In genomic region chr8:109987776-109988175, GRCm38 (mm10) we compare ENCODE assay signal across 29 mouse cellular contexts. TPM values are rescaled to one million over a fixed set of nuclear protein-coding genes. Genes with fewer than 3 reads are reported as not detected.
"Had no signal": no experiment of that assay in that cellular context is flagged by ENCODE, and none has a peak within 500 bp of the region (broad histone marks: within the 10 kb centered on the region; RNA-seq: fewer than 3 reads in every experiment).

No protein-coding gene starts in this region.

- H3K4me1 ChIP-seq: heart, embryonic 12.5 days; hindbrain, embryonic 10.5 days; intestine, embryonic 15.5 days had no signal

- H3K9ac ChIP-seq: heart, embryonic 12.5 days; hindbrain, embryonic 12.5 days; hindbrain, embryonic 14.5 days; intestine, embryonic 15.5 days; limb, embryonic 13.5 days; limb, embryonic 15.5 days had no signal

- H3K27ac ChIP-seq: gastrocnemius, adult 2 months; heart, adult 2 months; hindbrain, embryonic 10.5 days; hindbrain, embryonic 12.5 days; hindbrain, embryonic 14.5 days; intestine, embryonic 15.5 days; limb, embryonic 13.5 days; limb, embryonic 15.5 days had no signal

- H3K4me3 ChIP-seq: gastrocnemius, adult 2 months; heart, adult 2 months; heart, embryonic 12.5 days; hindbrain, embryonic 10.5 days; hindbrain, embryonic 12.5 days; intestine, embryonic 15.5 days; limb, embryonic 13.5 days; limb, embryonic 15.5 days had no signal

- H3K4me2 ChIP-seq: heart, embryonic 12.5 days; hindbrain, embryonic 12.5 days; hindbrain, embryonic 14.5 days; intestine, embryonic 15.5 days; limb, embryonic 13.5 days; limb, embryonic 15.5 days had no signal

- H3K27me3 ChIP-seq: heart, embryonic 12.5 days; hindbrain, embryonic 12.5 days; intestine, embryonic 15.5 days; limb, embryonic 13.5 days; limb, embryonic 15.5 days had no signal

- ATAC-seq: forebrain, embryonic 16.5 days; hindbrain, embryonic 16.5 days; inflammation-experienced regulatory T-cells, adult 6 months; intestine, embryonic 15.5 days; intestine, postnatal 0 days had no signal

- DNase-seq: gastrocnemius, adult 2 months; gastrocnemius, postnatal 10 days; gastrocnemius, postnatal 25 days; heart, postnatal 10 days; heart, postnatal 4 days; kidney, adult 18-20 months; kidney, adult 8-10 months; kidney, postnatal 10 days; kidney, postnatal 25 days; kidney, postnatal 4 days; layer of hippocampus, adult 9-11 months; layer of hippocampus, postnatal 36 days; left cerebral cortex, postnatal 4 days had no signal

- H3K36me3 ChIP-seq: heart, embryonic 12.5 days; hindbrain, embryonic 10.5 days; hindbrain, embryonic 12.5 days; intestine, embryonic 15.5 days; limb, embryonic 13.5 days; limb, embryonic 15.5 days had no signal

- H3K9me3 ChIP-seq: heart, embryonic 12.5 days; hindbrain, embryonic 10.5 days; hindbrain, embryonic 12.5 days; intestine, embryonic 15.5 days; limb, embryonic 13.5 days; limb, embryonic 15.5 days had no signal

RNA-seq across cellular contexts. Expression of gene Tat, which starts 2.5 kb away (rescaled TPM):
- polyA plus RNA-seq: forebrain, embryonic 16.5 days; heart, embryonic 14.5 days; hindbrain, embryonic 10.5 days; hindbrain, embryonic 12.5 days; hindbrain, embryonic 14.5 days; hindbrain, embryonic 16.5 days; inflammation-experienced regulatory T-cells, adult 6 months; intestine, embryonic 15.5 days; kidney, embryonic 14.5 days; kidney, embryonic 16.5 days; limb, embryonic 11.5 days; limb, embryonic 13.5 days; limb, embryonic 15.5 days had no signal

RNA-seq across cellular contexts. Expression of gene Marveld3, which starts 25.8 kb away (rescaled TPM):
- polyA plus RNA-seq: inflammation-experienced regulatory T-cells, adult 6 months had no signal

RNA-seq across cellular contexts. Expression of gene Chst4, which starts 51.8 kb away (rescaled TPM):
- polyA plus RNA-seq: forebrain, embryonic 16.5 days; hindbrain, embryonic 10.5 days; hindbrain, embryonic 12.5 days; hindbrain, embryonic 14.5 days; hindbrain, embryonic 16.5 days; inflammation-experienced regulatory T-cells, adult 6 months; kidney, embryonic 14.5 days; limb, embryonic 11.5 days; limb, embryonic 13.5 days; limb, embryonic 15.5 days had no signal
